Mouse (Mus musculus): ENCODE measurements around the gene Trim11. TPM values are rescaled to one million over a fixed set of nuclear protein-coding genes. Genes with fewer than 3 reads are reported as not detected.

Trim11 gene
- total and polyA plus RNA-seq, 2 experiments from 2014 or later = 15.2 to 23.7 TPM

DNA sequence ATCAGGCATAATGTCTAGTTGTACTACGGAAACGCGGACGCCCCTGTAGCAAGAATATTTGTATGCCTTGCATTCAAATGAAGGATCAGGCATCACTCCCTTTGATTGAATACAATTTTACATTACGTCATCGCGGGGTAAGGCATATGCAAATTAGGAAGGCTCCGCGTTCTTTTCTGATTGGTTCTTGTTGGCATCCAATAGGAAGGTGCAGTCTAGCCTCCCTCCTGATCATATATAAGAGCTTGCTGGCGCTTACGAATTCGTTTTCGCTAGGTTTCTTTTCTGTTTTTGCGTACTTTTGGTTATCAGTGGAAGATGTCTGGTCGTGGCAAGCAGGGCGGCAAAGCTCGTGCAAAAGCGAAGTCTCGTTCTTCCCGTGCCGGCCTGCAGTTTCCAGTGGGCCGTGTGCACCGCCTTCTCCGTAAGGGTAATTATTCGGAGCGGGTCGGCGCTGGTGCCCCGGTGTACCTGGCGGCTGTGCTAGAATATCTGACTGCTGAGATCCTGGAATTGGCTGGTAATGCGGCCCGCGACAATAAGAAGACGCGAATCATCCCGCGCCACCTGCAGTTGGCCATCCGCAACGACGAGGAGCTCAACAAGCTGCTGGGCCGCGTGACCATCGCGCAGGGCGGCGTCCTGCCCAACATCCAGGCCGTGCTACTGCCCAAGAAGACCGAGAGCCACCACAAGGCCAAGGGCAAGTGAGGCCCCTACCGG lies 23.3 kb upstream of the Trim11 start, which contains the start of the genes Hist3h2a and Trim17:
Gene Hist3h2a (plus strand): TSS at position 266 of the 723 bp plus-strand sequence.
Gene Trim17 (plus strand): TSS at position 266 of the 723 bp plus-strand sequence.
- peak within 1 kb of the TSS; percentile 97 for H3K27ac ChIP-seq (ENCODE audit: low read depth, low read length)
- peak within 1 kb of the TSS; percentile 91 for H3K4me2 ChIP-seq (ENCODE audit: low read depth, low read length, poor library complexity, severe bottlenecking)
- H3K4me3 ChIP-seq (ENCODE audit: low read depth, low read length) = peak within 1 kb of the TSS; percentile 81
- peaks cover 13% of the 10 kb centered on the region for H3K4me1 ChIP-seq (ENCODE audit: insufficient read depth, low read length)
- ATAC-seq (ENCODE audit: low FRiP score) (peak; percentile 91), DNase-seq (ENCODE audit: low spot score) (peak; percentile 100)
- no peaks in the 10 kb centered on the region for H3K9me3 ChIP-seq (ENCODE audit: low read length)
- peak; percentile 70 for TF ChIP-seq CTCF (IDR thresholded peaks at IDR 0.05)
- no peaks in the 10 kb centered on the region for H3K36me3 ChIP-seq (ENCODE audit: insufficient read depth, low read length)
- H3K27me3 ChIP-seq (ENCODE audit: insufficient read depth, low read length) = no peaks in the 10 kb centered on the region
- under 1% methylated on average over 49 of the region's 49 CpGs for whole genome bisulfite sequencing
- H3K9ac ChIP-seq (replicated peaks; ENCODE audit: low read length, poor library complexity, severe bottlenecking) = peak within 1 kb of the TSS; percentile 84

DNA sequence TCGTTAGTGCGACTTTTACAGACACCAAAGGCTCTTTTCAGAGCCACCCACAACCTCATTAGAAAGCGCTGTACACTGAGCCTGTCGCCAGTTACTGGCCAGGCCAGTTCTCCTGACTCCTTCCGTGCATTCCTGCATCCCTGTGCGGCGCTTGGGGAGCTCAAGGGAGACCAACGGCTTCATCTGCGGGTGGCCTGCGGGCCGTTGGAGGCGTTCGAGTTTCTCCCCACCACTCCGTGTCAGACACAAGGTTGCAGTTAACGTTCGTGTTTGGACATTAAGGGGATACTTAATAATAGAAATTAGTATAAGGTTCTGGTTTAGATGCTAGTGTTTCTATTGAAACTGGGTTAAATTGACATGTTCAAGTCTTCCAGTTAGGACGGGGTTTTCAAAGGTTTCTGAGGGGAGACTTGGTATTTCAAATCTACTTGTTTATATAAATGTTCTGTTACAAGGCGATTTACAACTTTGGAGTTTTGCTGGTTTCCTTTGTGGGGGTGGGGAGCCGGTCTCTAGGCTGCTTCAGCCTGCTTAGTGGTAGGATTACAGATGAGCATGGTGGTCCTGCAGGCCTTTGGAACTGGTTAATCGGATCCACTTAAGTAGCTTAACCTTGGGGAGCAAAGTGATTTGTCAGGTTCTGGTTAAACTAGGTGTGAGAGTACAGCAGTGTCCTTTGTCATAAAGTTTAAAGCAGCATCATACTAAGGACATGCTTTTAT lies 22.6 kb upstream of the Trim11 start:
- Histone ChIP-seq H3K4me2 (ENCODE audit: low read depth, low read length, poor library complexity, severe bottlenecking) (peak overlapping the region; percentile 67), H3K4me3 (ENCODE audit: low read depth, low read length) (peak overlapping the region; percentile 81), H3K9me3 (ENCODE audit: low read length) (no peaks in the 10 kb centered on the region), H3K4me1 (ENCODE audit: insufficient read depth, low read length) (peaks cover 13% of the 10 kb centered on the region), H3K27ac (ENCODE audit: low read depth, low read length) (peak overlapping the region; percentile 97), H3K9ac (replicated peaks; ENCODE audit: low read length, poor library complexity, severe bottlenecking) (peak overlapping the region; percentile 82), H3K36me3 (ENCODE audit: insufficient read depth, low read length) (no peaks in the 10 kb centered on the region), H3K27me3 (ENCODE audit: insufficient read depth, low read length) (no peaks in the 10 kb centered on the region)
- DNase-seq (ENCODE audit: low spot score) (peak; percentile 51), ATAC-seq (ENCODE audit: low FRiP score) (no peak)
- WGBS = under 1% methylated on average over 20 of the region's 20 CpGs
- no peak for TF ChIP-seq CTCF (IDR thresholded peaks at IDR 0.05)

DNA sequence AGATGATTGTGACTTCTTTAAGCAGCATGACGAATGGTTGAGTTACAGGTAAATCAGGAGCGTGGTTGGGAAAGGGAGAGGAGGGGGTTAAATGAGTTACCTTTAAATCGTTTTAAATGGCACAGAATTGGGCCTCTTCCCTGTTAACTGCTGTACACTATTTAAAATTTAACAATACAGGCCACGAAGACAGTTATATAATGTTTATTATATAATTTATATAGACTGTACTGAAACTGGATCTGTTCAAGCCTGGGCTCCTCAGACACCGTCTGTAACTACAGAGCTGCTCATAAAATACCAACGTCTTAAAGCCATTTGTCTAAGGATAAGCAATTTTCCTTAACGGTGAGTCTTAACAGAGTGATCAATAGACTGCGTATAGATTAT lies 22.0 kb upstream of the Trim11 start:
- Histone ChIP-seq H3K9ac (replicated peaks; ENCODE audit: low read length, poor library complexity, severe bottlenecking) (peak overlapping the region; percentile 82), H3K27me3 (ENCODE audit: insufficient read depth, low read length) (no peaks in the 10 kb centered on the region), H3K27ac (ENCODE audit: low read depth, low read length) (no peak overlapping the region), H3K4me1 (ENCODE audit: insufficient read depth, low read length) (peaks cover 13% of the 10 kb centered on the region), H3K9me3 (ENCODE audit: low read length) (no peaks in the 10 kb centered on the region), H3K4me3 (ENCODE audit: low read depth, low read length) (peak overlapping the region; percentile 81), H3K36me3 (ENCODE audit: insufficient read depth, low read length) (no peaks in the 10 kb centered on the region), H3K4me2 (ENCODE audit: low read depth, low read length, poor library complexity, severe bottlenecking) (peak overlapping the region; percentile 67)
- no peak for DNase-seq (ENCODE audit: low spot score)
- no peak for TF ChIP-seq CTCF (IDR thresholded peaks at IDR 0.05)
- ATAC-seq (ENCODE audit: low FRiP score) = no peak
- 15% methylated on average over 8 of the region's 8 CpGs for WGBS

DNA sequence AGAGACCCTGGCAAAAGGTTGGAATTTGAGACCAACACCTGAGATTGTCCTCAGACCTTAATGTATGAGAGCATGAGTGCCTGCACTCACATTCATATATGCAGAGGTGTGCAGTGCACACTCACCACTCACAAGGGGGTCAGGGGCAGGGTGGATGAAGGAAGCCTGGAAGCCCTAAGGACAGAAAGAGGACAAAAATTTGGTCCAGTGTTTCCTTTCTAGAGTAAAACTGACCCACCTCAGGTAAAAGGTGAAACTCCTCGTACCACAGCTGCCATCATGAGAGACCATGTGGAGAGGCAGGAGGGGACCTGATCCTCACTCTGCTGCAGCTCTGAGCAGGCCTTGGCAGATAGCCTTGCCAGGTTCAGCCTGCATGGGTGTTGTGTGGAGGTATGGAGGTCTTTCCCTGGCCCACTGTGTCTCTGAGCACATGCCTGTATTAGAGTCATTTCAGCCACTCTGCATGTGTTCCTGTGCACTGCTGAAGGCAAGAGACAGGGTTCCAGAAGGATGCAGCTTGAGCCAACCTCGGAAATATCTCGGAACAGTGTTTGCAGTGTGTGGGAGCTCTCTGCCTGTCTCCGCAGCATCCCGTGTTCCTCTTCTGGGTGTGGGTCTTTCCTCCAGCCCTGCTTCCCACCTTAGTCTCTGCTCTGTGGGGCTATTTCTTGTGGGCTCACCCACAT lies 20.5 kb upstream of the Trim11 start:
- 89% methylated on average over 5 of the region's 5 CpGs for WGBS
- TF ChIP-seq CTCF (IDR thresholded peaks at IDR 0.05) = no peak
- ATAC-seq (ENCODE audit: low FRiP score) (no peak), DNase-seq (ENCODE audit: low spot score) (no peak)
- peak overlapping the region; percentile 82 for H3K9ac ChIP-seq (replicated peaks; ENCODE audit: low read length, poor library complexity, severe bottlenecking)
- peaks cover 9% of the 10 kb centered on the region for H3K4me1 ChIP-seq (ENCODE audit: insufficient read depth, low read length)
- H3K4me2 ChIP-seq (ENCODE audit: low read depth, low read length, poor library complexity, severe bottlenecking) = peak overlapping the region; percentile 67
- no peaks in the 10 kb centered on the region for H3K9me3 ChIP-seq (ENCODE audit: low read length)
- H3K36me3 ChIP-seq (ENCODE audit: insufficient read depth, low read length) = no peaks in the 10 kb centered on the region
- H3K27me3 ChIP-seq (ENCODE audit: insufficient read depth, low read length) = no peaks in the 10 kb centered on the region
- peak overlapping the region; percentile 81 for H3K4me3 ChIP-seq (ENCODE audit: low read depth, low read length)
- no peak overlapping the region for H3K27ac ChIP-seq (ENCODE audit: low read depth, low read length)

DNA sequence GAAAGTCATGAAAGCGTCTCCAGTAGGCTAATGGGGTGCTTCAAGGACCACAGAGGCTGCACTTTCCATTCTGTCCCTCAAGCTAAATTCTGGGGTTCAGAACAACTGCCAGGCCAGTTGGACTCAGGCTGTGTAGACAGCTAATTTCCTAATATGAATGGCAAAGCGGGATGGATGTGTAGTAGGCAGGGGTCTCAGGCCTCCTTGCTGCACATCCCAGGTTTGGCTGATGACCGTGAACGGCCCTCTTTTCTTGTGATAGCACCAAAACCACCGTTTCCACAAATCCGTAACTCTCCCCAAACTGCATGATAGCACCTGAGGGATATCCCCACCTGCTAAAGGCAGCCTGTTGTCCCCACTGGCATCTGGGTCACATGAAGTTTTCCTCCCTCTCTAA lies 19.4 kb upstream of the Trim11 start:
- Histone ChIP-seq H3K9ac (replicated peaks; ENCODE audit: low read length, poor library complexity, severe bottlenecking) (no peak overlapping the region), H3K4me2 (ENCODE audit: low read depth, low read length, poor library complexity, severe bottlenecking) (peak overlapping the region; percentile 1), H3K27ac (ENCODE audit: low read depth, low read length) (no peak overlapping the region), H3K9me3 (ENCODE audit: low read length) (no peaks in the 10 kb centered on the region), H3K27me3 (ENCODE audit: insufficient read depth, low read length) (no peaks in the 10 kb centered on the region), H3K4me3 (ENCODE audit: low read depth, low read length) (no peak overlapping the region), H3K4me1 (ENCODE audit: insufficient read depth, low read length) (peaks cover 9% of the 10 kb centered on the region), H3K36me3 (ENCODE audit: insufficient read depth, low read length) (no peaks in the 10 kb centered on the region)
- DNase-seq (ENCODE audit: low spot score) (no peak), ATAC-seq (ENCODE audit: low FRiP score) (no peak)
- no peak for TF ChIP-seq CTCF (IDR thresholded peaks at IDR 0.05)
- whole genome bisulfite sequencing = 79% methylated on average over 6 of the region's 6 CpGs
